Mouse (Mus musculus): ENCODE data around the gene Rilpl1.

Gene Rilpl1

GRCm38 (mm10) chr5:124499001-124499400 lies 32.2 kb downstream of the Rilpl1 start:
- in situ Hi-C loops (cut with MboI; ENCODE audit: low pct_unique_long_range_greater_than_20kb in 1 of 2, low sequenced_read_pairs in 2 of 2, unreplicated experiment in 1 of 2): no loop called here

GRCm38 (mm10) chr5:124498221-124498876 lies 32.8 kb downstream of the Rilpl1 start:
- in situ Hi-C loops (cut with MboI; ENCODE audit: low pct_unique_long_range_greater_than_20kb in 1 of 2, low sequenced_read_pairs in 2 of 2, unreplicated experiment in 1 of 2): no loop called here

- in situ Hi-C loops (cut with MboI; ENCODE audit: low pct_unique_long_range_greater_than_20kb in 1 of 2, low sequenced_read_pairs in 2 of 2, unreplicated experiment in 1 of 2): no loop called here
Measured at GRCm38 (mm10) chr5:124496614-124497514, 34.3 kb downstream of the Rilpl1 start.

- in situ Hi-C loops (cut with MboI; ENCODE audit: low pct_unique_long_range_greater_than_20kb in 1 of 2, low sequenced_read_pairs in 2 of 2, unreplicated experiment in 1 of 2): no loop called here
Measured at GRCm38 (mm10) chr5:124495547-124495946, 35.6 kb downstream of the Rilpl1 start.

- in situ Hi-C loops (cut with MboI; ENCODE audit: low pct_unique_long_range_greater_than_20kb in 1 of 2, low sequenced_read_pairs in 2 of 2, unreplicated experiment in 1 of 2): no loop called here
Measured at GRCm38 (mm10) chr5:124493455-124493854, 37.7 kb downstream of the Rilpl1 start.

DNA sequence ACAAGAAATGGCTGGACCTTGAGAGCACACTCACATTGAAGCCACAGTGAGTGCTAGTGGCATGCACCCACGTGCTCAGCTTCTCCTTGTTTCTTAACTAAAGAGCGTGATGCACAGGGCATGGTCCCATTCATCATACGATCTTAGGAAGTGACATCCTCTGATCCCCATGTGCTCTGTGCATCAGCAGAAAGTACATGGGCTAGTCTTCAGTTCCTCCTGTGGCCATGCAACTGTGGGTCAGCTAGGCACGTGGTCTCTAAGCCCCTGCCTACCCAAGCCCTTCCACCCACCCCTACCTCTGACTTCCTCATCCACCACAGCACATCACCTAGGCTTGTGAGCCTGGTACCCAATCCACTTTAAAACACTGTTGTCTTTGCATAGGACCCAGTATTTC lies 38.6 kb downstream of the Rilpl1 start:
- in situ Hi-C loops (cut with MboI; ENCODE audit: low pct_unique_long_range_greater_than_20kb in 1 of 2, low sequenced_read_pairs in 2 of 2, unreplicated experiment in 1 of 2): no loop called here

DNA sequence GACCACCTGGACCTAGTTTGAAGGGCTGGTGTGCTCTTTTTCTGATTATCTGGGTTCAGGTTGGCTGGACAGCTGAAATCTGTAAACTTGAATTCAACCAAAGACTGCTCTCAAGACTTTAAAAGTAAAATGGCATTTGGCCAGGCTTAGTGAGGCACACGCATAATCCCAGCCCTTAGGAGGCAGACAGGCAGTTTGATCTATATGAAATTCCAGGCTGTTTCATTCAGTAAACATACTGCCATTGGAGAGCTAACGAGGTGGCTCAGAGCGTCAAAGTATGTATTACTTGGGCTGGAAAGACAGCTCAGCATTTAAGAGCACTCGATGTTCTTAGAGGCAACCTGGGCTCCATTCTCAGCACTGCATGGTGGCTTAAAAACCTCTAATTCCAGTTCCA lies 39.5 kb downstream of the Rilpl1 start:
- in situ Hi-C loops (cut with MboI; ENCODE audit: low pct_unique_long_range_greater_than_20kb in 1 of 2, low sequenced_read_pairs in 2 of 2, unreplicated experiment in 1 of 2): no loop called here

DNA sequence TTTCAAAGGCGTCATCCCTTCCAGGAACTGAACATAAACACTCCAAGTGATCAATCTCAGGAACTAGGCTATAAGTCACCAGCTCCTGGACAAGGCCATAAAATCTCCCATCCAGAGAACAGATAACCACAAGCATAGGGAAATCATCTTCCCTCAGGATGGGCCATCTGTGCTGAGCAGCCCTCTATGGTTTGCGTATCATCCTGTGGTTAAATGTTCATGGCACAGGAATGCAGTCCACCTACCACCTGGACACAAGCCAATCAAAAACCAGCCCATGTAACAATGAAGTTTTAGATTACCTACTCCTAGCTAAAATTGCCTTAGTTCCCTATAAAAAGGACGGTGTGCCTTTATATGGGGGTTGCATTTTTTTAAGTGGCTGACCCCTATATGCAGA lies 42.3 kb downstream of the Rilpl1 start:
- in situ Hi-C loops (cut with MboI; ENCODE audit: low pct_unique_long_range_greater_than_20kb in 1 of 2, low sequenced_read_pairs in 2 of 2, unreplicated experiment in 1 of 2): no loop called here

DNA sequence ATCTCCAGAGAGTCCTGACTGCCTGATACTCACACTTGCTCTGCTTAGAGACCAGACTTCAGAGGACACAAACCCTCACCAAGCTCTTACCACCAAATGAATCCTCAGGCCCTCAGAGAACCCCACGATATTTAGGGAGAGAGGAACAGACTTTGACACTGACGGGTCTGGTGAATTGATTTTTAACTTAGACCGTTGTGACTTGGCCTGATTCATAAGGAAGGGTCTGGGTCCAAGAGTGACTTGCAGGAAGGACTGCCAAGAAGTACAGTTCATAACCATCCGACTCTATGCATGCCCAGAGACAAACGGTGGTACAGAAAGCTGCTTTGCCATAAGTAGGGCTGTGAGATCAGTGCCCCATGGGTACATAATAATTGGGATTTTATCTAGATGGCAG lies 45.5 kb downstream of the Rilpl1 start:
- in situ Hi-C loops (cut with MboI; ENCODE audit: low pct_unique_long_range_greater_than_20kb in 1 of 2, low sequenced_read_pairs in 2 of 2, unreplicated experiment in 1 of 2): no loop called here

DNA sequence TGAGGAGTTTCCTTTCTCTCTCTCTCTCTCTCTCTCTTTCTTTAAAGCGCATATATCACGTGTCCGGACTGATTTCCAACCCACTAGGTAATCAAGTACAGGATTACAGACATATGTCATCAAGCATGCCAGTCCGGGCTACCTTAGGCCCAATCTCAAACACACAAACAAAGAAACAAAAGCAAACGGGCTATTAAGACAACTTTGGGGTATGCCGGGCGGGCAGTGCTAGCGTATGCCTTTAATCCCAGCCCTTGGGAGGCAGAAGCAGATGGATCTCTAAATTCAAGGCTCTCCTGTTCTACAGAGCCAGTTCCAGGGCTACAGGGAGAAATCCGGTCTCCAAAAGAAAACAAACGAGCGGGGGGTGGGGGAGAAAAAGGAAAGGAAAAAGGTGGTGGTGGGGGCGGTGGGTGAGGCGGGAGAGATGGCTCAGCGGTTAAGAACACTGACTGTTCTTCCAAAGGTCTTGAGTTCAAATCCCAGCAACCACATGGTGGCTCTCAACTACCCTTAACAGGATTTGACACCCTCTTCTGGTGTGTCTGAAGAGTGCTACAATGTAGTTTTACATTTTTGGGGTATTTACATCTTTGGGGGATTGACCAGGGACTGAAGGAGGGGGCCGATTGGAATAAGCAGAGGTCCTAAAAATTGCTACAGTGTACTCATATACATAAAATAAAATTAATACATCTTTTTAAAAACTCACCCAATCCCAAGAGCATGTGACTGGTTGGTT lies 47.4 kb downstream of the Rilpl1 start:
- in situ Hi-C loops (cut with MboI; ENCODE audit: low pct_unique_long_range_greater_than_20kb in 1 of 2, low sequenced_read_pairs in 2 of 2, unreplicated experiment in 1 of 2): no loop called here

- in situ Hi-C loops (cut with MboI; ENCODE audit: low pct_unique_long_range_greater_than_20kb in 1 of 2, low sequenced_read_pairs in 2 of 2, unreplicated experiment in 1 of 2): no loop called here
Measured at GRCm38 (mm10) chr5:124482966-124483654, 48.1 kb downstream of the Rilpl1 start, which contains the start of gene Snrnp35. Gene Snrnp35 (plus strand): TSS chr5:124483134.

GRCm38 (mm10) chr5:124482436-124482965 lies 48.7 kb downstream of the Rilpl1 start:
- in situ Hi-C loops (cut with MboI; ENCODE audit: low pct_unique_long_range_greater_than_20kb in 1 of 2, low sequenced_read_pairs in 2 of 2, unreplicated experiment in 1 of 2): no loop called here

- in situ Hi-C loops (cut with MboI; ENCODE audit: low pct_unique_long_range_greater_than_20kb in 1 of 2, low sequenced_read_pairs in 2 of 2, unreplicated experiment in 1 of 2): no loop called here
Measured at GRCm38 (mm10) chr5:124481714-124482113, 49.5 kb downstream of the Rilpl1 start.

- in situ Hi-C loops (cut with MboI; ENCODE audit: low pct_unique_long_range_greater_than_20kb in 1 of 2, low sequenced_read_pairs in 2 of 2, unreplicated experiment in 1 of 2): no loop called here
Measured at GRCm38 (mm10) chr5:124480119-124480518, 51.1 kb downstream of the Rilpl1 start.

GRCm38 (mm10) chr5:124478873-124479204 lies 52.4 kb downstream of the Rilpl1 start:
- in situ Hi-C loops (cut with MboI; ENCODE audit: low pct_unique_long_range_greater_than_20kb in 1 of 2, low sequenced_read_pairs in 2 of 2, unreplicated experiment in 1 of 2): no loop called here

- in situ Hi-C loops (cut with MboI; ENCODE audit: low pct_unique_long_range_greater_than_20kb in 1 of 2, low sequenced_read_pairs in 2 of 2, unreplicated experiment in 1 of 2): no loop called here
Measured at GRCm38 (mm10) chr5:124470591-124471171, 60.5 kb downstream of the Rilpl1 start.

GRCm38 (mm10) chr5:124469486-124469885 lies 61.7 kb downstream of the Rilpl1 start:
- in situ Hi-C loops (cut with MboI; ENCODE audit: low pct_unique_long_range_greater_than_20kb in 1 of 2, low sequenced_read_pairs in 2 of 2, unreplicated experiment in 1 of 2): no loop called here

- in situ Hi-C loops (cut with MboI; ENCODE audit: low pct_unique_long_range_greater_than_20kb in 1 of 2, low sequenced_read_pairs in 2 of 2, unreplicated experiment in 1 of 2): no loop called here
Measured at GRCm38 (mm10) chr5:124468365-124468764, 62.8 kb downstream of the Rilpl1 start.

Data from mouse embryonic stem cell (cell line).